Mouse (Mus musculus): ENCODE measurements at regions not wholly inside any gene's neighbourhood (a gene's known extent, or its start where the extent isn't known, plus 50 kb on each side); places are given as distances from the start of the nearest gene placed in this dataset.

GRCm38 (mm10) chr9:47962161-47962560 is 199.7 kb upstream of the Nxpe4 start:
- Histone ChIP-seq H3K36me3 (no peaks in the 10 kb centered on the region), H3K4me2 (replicated peaks) (no peak overlapping the region), H3K4me1 (0 out of 2 replicates have a peak, but pooled peaks cover 3% of the 10 kb centered on the region), H3K27me3 (no peaks in the 10 kb centered on the region), H3K4me3 (replicated peaks) (no peak overlapping the region), H3K9ac (no peak overlapping the region), H3K27ac (replicated peaks) (no peak overlapping the region), H3K9me3 (replicated peaks) (no peaks in the 10 kb centered on the region)
- ATAC-seq (ENCODE audit: insufficient number of reproducible peaks, low FRiP score, low TSS enrichment, low read depth) = no peak
- WGBS = 52% methylated on average over 4 of the region's 4 CpGs

DNA sequence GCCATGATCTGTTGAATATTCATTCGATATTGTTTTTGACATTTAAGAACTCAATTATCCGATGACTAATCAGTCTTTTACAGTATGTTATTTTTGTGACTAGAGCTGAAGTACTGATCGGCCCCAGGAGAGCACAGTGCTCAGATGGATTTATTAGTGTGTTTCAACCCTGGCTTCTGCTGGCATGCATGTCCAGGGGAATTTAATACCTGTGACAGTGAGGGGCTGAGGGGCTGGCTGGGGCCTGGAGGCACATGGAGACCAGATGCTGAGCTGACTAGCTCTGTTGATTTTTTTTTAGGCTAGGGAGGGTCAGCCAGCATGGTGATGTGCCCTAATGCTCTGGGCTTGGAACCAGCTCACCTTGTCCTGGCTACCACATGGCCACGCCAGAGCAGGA is 199.2 kb upstream of the Nxpe4 start:
- Histone ChIP-seq H3K4me3 (replicated peaks) (no peak overlapping the region), H3K9me3 (replicated peaks) (no peaks in the 10 kb centered on the region), H3K27ac (replicated peaks) (no peak overlapping the region), H3K9ac (no peak overlapping the region), H3K36me3 (no peaks in the 10 kb centered on the region), H3K27me3 (no peaks in the 10 kb centered on the region), H3K4me2 (replicated peaks) (no peak overlapping the region), H3K4me1 (0 out of 2 replicates have a peak, but pooled peaks cover 3% of the 10 kb centered on the region)
- no peak for ATAC-seq (ENCODE audit: insufficient number of reproducible peaks, low FRiP score, low TSS enrichment, low read depth)
- 34% methylated on average over 4 of the region's 4 CpGs for WGBS

DNA sequence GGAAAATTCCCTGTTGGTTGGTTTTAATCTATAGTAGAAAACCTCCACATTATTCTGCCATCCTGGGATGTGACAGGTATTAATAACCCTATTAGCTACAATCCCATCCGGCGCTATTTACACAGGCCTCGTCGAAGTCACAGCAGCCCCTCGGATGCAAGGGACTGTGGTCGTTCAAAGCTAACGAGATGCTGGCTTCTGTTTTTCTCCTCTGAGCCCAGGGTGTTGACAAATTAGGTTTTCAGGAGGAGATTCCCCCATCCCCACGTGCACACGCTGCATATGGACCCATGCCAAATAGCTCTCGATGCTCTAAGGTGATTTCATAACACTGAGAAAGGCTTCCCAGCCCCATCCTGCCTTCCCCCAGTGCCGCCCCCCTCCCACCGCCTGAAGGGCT is 188.7 kb upstream of the Nxpe4 start:
- H3K4me2 ChIP-seq (replicated peaks) = no peak overlapping the region
- no peak for ATAC-seq (ENCODE audit: insufficient number of reproducible peaks, low FRiP score, low TSS enrichment, low read depth)
- no peaks in the 10 kb centered on the region for H3K27me3 ChIP-seq
- no peak overlapping the region for H3K4me3 ChIP-seq (replicated peaks)
- H3K9me3 ChIP-seq (replicated peaks) = no peaks in the 10 kb centered on the region
- no peak overlapping the region for H3K9ac ChIP-seq
- H3K27ac ChIP-seq (replicated peaks) = no peak overlapping the region
- WGBS = 56% methylated on average over 12 of the region's 12 CpGs
- no peaks in the 10 kb centered on the region; the same call in 1 of the 2 replicates for H3K4me1 ChIP-seq
- H3K36me3 ChIP-seq = no peaks in the 10 kb centered on the region

DNA sequence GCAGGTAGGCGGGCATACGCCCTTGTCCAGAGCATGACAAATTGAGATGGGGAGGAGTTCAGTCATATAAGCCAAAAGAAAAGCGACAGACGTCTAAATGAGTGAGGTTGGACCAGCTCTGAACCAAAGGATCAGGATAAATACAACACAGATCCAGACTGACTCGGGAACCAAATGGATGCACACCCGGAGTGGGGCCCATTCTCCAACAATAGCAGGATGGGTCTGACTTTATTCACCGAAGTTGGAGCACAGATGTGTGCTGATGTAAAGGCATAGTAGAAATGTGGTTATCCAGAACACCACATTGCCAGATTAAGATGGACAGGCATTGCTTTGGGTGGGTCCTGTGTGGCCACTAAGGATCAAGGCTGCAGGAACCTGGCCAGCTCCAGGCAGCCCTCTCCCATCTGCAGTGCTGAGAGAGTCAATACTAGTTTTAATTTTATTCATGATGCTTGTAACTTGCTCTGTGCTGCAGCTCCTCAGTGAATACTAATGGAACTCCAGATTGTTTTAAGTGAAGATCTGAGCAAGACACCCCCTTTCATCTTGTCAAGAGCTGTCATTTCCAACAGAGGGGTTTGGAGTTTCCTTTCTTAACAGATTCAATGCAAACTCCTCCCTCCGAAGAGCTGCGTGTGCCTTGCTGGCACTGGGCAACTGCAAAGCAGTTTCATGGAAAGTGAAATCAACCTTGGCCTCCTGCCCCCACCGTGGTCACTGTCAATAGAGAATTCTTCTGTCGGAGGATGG is 176.3 kb upstream of the Nxpe4 start:
- 60% methylated on average over 11 of the region's 11 CpGs for WGBS

DNA sequence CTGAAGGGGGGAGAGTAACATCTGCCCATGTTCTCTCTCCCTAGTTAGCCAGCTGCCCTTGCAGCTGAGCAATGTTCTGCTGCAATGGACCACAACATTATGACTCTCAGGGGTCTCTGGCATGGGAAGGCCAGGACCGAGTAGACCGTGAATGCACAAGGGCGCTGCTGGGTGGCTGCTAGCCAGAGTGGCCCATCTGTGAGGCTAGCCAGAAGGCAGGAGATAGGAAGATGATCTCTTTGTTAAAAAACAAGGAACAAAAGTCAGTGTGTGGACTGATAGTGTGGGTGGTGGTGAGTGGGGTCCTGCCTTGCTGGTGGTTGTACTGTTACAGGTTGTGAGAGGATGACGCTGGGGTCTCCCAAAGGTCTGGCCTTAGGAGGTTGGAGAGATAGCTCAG is 174.6 kb upstream of the Nxpe4 start:
- WGBS = 92% methylated on average over 4 of the region's 4 CpGs
- Histone ChIP-seq H3K4me2 (replicated peaks) (no peak overlapping the region), H3K9me3 (replicated peaks) (no peaks in the 10 kb centered on the region), H3K27me3 (no peaks in the 10 kb centered on the region), H3K9ac (no peak overlapping the region), H3K36me3 (no peaks in the 10 kb centered on the region), H3K4me3 (replicated peaks) (no peak overlapping the region), H3K4me1 (no peaks in the 10 kb centered on the region), H3K27ac (replicated peaks) (no peak overlapping the region)
- ATAC-seq (ENCODE audit: insufficient number of reproducible peaks, low FRiP score, low TSS enrichment, low read depth) = no peak

More for the DNA sequence above, 176.3 kb upstream of the Nxpe4 start:
- H3K4me3 ChIP-seq (replicated peaks) = no peak overlapping the region
- H3K27ac ChIP-seq (replicated peaks) = no peak overlapping the region
- H3K27me3 ChIP-seq = no peaks in the 10 kb centered on the region
- H3K4me2 ChIP-seq (replicated peaks) = no peak overlapping the region
- no peak overlapping the region for H3K9ac ChIP-seq
- no peaks in the 10 kb centered on the region for H3K4me1 ChIP-seq
- no peaks in the 10 kb centered on the region for H3K36me3 ChIP-seq
- H3K9me3 ChIP-seq (replicated peaks) = no peaks in the 10 kb centered on the region
- ATAC-seq (ENCODE audit: insufficient number of reproducible peaks, low FRiP score, low TSS enrichment, low read depth) = no peak

DNA sequence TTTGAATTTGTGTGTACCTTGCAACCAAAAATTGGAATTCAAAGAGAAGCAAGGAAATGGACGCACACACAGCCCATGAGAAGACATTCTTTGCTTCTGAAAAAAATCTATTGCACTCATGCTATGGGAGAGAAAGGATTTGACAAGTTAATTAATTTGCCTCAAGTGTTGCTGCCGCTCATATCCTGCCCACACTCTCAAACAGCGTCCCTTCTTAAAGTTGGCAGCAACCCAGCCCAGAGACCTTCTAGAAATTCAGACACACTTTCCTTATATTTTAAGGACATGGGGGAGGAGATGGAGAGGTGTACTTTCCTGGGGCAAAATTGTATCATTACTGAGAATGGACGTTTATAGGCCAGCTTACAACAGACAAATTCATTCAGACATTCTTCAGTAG is 167.2 kb upstream of the Nxpe4 start:
- H3K9ac ChIP-seq = no peak overlapping the region
- WGBS = 51% methylated on average over 4 of the region's 4 CpGs

DNA sequence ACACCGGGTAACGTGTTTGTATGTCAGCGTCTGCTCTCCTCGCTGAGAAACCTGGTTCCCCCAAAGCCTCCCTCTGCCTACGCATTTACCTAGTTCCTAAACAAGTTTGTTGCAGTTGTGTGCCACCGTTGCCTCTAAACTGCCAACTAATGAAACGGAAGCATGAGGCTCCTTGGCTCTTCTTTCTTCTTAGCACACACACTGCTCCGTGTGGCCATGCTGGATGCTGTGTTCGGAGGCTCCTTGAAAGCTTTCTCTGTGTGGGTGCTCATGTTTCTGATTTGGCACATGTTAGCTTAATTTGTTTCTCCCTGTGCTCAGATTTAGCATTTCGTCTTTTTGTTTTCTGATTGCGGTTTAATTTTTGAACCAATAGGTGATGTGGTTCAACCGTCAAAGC is 162.2 kb upstream of the Nxpe4 start:
- Histone ChIP-seq H3K27ac (replicated peaks) (no peak overlapping the region), H3K9ac (no peak overlapping the region), H3K27me3 (no peaks in the 10 kb centered on the region), H3K4me3 (replicated peaks) (no peak overlapping the region), H3K9me3 (replicated peaks) (no peaks in the 10 kb centered on the region), H3K36me3 (no peaks in the 10 kb centered on the region), H3K4me2 (replicated peaks) (no peak overlapping the region), H3K4me1 (no peaks in the 10 kb centered on the region)
- no peak for ATAC-seq (ENCODE audit: insufficient number of reproducible peaks, low FRiP score, low TSS enrichment, low read depth)
- 61% methylated on average over 12 of the region's 12 CpGs for WGBS

More for the DNA sequence above, 167.2 kb upstream of the Nxpe4 start:
- H3K4me1 ChIP-seq = no peaks in the 10 kb centered on the region
- no peak for ATAC-seq (ENCODE audit: insufficient number of reproducible peaks, low FRiP score, low TSS enrichment, low read depth)
- no peak overlapping the region for H3K4me3 ChIP-seq (replicated peaks)
- H3K36me3 ChIP-seq = no peaks in the 10 kb centered on the region
- no peak overlapping the region for H3K27ac ChIP-seq (replicated peaks)
- no peaks in the 10 kb centered on the region for H3K9me3 ChIP-seq (replicated peaks)
- H3K27me3 ChIP-seq = no peaks in the 10 kb centered on the region
- no peak overlapping the region for H3K4me2 ChIP-seq (replicated peaks)

DNA sequence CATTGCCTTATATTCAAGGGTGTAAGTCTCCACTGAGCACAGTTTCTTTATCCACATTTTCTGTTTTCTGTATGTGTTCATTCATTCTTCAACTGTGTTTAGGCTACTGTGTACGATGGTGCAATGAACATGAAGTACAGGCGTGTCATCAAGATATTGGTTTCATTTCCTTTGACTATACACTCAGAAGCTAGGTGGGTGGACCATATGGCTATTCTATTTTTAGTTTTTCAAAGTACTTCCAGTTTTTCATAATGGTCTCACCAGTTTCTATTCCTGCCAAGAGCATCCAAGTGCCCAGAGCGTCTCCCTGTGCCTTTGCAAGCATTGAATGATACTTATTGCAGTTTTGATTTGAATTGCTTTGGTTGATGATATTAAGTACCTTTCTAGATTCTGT is 132.8 kb upstream of the Nxpe4 start:
- no peak overlapping the region for H3K4me2 ChIP-seq (replicated peaks)
- no peak for ATAC-seq (ENCODE audit: insufficient number of reproducible peaks, low FRiP score, low TSS enrichment, low read depth)
- H3K4me1 ChIP-seq = no peaks in the 10 kb centered on the region
- H3K9me3 ChIP-seq (replicated peaks) = no peaks in the 10 kb centered on the region
- no peaks in the 10 kb centered on the region for H3K27me3 ChIP-seq
- no peak overlapping the region for H3K27ac ChIP-seq (replicated peaks)
- WGBS = 85% methylated on average over 3 of the region's 3 CpGs
- no peaks in the 10 kb centered on the region for H3K36me3 ChIP-seq
- H3K4me3 ChIP-seq (replicated peaks) = no peak overlapping the region
- H3K9ac ChIP-seq = no peak overlapping the region

DNA sequence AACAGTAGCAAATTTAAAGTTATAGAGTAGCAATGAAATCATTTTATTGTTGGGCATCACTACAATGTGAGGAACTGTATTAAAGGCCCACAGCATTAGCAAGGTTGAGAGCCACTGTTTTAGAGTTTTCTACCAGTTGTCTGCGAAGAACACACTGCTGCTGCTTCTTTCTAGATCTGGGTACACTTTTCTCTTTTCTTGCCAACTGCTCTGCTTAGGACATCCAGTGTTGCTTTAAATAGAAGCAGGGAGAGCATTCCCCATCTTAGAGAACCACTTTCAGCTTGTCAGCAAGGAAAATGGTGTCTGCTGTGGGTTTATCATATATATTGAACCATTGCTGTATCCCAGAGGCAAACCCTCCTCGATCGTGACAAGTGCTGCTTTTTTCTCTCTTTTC is 131.0 kb upstream of the Nxpe4 start:
- Histone ChIP-seq H3K4me3 (replicated peaks) (no peak overlapping the region), H3K36me3 (no peaks in the 10 kb centered on the region), H3K4me1 (no peaks in the 10 kb centered on the region), H3K27ac (replicated peaks) (no peak overlapping the region), H3K4me2 (replicated peaks) (no peak overlapping the region), H3K27me3 (no peaks in the 10 kb centered on the region), H3K9me3 (replicated peaks) (no peaks in the 10 kb centered on the region), H3K9ac (no peak overlapping the region)
- 83% methylated on average over 3 of the region's 3 CpGs for WGBS
- ATAC-seq (ENCODE audit: insufficient number of reproducible peaks, low FRiP score, low TSS enrichment, low read depth) = no peak

GRCm38 (mm10) chr9:48035959-48036358 is 125.9 kb upstream of the Nxpe4 start:
- Histone ChIP-seq H3K36me3 (no peaks in the 10 kb centered on the region), H3K27ac (replicated peaks) (no peak overlapping the region), H3K4me3 (replicated peaks) (no peak overlapping the region), H3K9me3 (replicated peaks) (no peaks in the 10 kb centered on the region), H3K9ac (no peak overlapping the region), H3K4me1 (no peaks in the 10 kb centered on the region), H3K4me2 (replicated peaks) (no peak overlapping the region), H3K27me3 (no peaks in the 10 kb centered on the region)
- no peak for ATAC-seq (ENCODE audit: insufficient number of reproducible peaks, low FRiP score, low TSS enrichment, low read depth)

DNA sequence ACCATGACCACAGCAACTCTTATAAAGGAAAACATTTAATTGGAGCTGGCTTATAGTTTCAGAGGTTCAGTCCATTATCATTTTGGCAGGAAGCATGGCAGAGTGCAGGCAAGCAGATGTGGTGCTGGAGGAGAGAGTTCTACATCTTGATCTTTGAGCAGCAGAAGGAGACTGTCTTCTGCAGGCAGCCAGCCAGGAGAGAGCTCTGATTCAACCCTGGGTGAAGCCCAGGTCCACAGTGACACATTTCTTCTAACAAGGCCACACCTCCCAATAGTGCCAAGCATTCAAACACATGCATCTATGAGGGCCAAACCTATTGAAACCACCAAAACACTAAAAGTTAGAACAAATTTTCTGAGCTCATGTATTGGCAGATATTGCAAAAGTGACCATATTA is 117.0 kb upstream of the Nxpe4 start:
- Histone ChIP-seq H3K9ac (no peak overlapping the region), H3K27ac (replicated peaks) (no peak overlapping the region), H3K4me2 (replicated peaks) (no peak overlapping the region), H3K36me3 (no peaks in the 10 kb centered on the region), H3K9me3 (replicated peaks) (no peaks in the 10 kb centered on the region), H3K27me3 (no peaks in the 10 kb centered on the region), H3K4me1 (no peaks in the 10 kb centered on the region), H3K4me3 (replicated peaks) (no peak overlapping the region)
- no peak for ATAC-seq (ENCODE audit: insufficient number of reproducible peaks, low FRiP score, low TSS enrichment, low read depth)

GRCm38 (mm10) chr9:48047846-48048245 is 114.0 kb upstream of the Nxpe4 start:
- Histone ChIP-seq H3K27me3 (no peaks in the 10 kb centered on the region), H3K36me3 (no peaks in the 10 kb centered on the region), H3K4me3 (replicated peaks) (no peak overlapping the region), H3K9me3 (replicated peaks) (no peaks in the 10 kb centered on the region), H3K27ac (replicated peaks) (no peak overlapping the region), H3K4me2 (replicated peaks) (no peak overlapping the region), H3K4me1 (no peaks in the 10 kb centered on the region), H3K9ac (no peak overlapping the region)
- 65% methylated on average over 4 of the region's 4 CpGs for WGBS
- no peak for ATAC-seq (ENCODE audit: insufficient number of reproducible peaks, low FRiP score, low TSS enrichment, low read depth)
